Comparison of ENCODE assay signal across 17 mouse cellular contexts in the genomic region with DNA sequence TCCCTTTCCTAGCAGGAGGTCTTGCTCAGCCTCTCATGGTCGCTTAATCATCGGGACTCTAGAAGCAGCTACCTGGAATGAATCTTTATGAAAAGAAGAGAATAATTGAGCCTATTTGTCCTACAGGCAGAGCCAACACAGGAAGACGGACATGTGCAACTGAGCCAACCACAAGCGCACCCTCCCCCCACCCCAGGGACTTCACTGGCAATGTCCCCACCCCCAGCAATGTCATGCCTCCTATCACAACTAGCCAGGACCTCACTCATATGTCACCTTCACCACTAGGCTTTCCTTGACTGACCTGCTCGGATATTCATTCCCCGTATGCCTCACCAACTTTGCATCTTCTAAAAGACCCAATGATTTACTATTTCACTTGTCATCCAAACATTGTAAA.
DNase-seq lines count a peak whose midpoint lies in the region; ATAC-seq and TF ChIP-seq lines count a peak whose summit lies in the region.
"Had no signal": no experiment of that assay in that cellular context is flagged by ENCODE, and none has a peak within 500 bp of the region (broad histone marks: within the 10 kb centered on the region; RNA-seq: fewer than 3 reads in every experiment).

No protein-coding gene starts in this region.

- H3K9ac ChIP-seq in hindbrain, embryonic 12.5 days: no peak overlapping the region
- H3K9ac ChIP-seq in hindbrain, embryonic 11.5 days (ENCODE audit: low read depth, low read length): no peak overlapping the region
- no peak overlapping the region for H3K9ac ChIP-seq in hindbrain, embryonic 14.5 days
- H3K9ac ChIP-seq: embryonic facial prominence, embryonic 13.5 days; stomach, embryonic 15.5 days had no signal

- H3K9me3 ChIP-seq in hindbrain, embryonic 12.5 days (replicated peaks): no peaks in the 10 kb centered on the region
- H3K9me3 ChIP-seq in hindbrain, embryonic 11.5 days (ENCODE audit: control insufficient read depth, low read length): no peaks in the 10 kb centered on the region
- H3K9me3 ChIP-seq in hindbrain, embryonic 14.5 days (ENCODE audit: control insufficient read depth, low read length): no peaks in the 10 kb centered on the region
- H3K9me3 ChIP-seq: embryonic facial prominence, embryonic 13.5 days; stomach, embryonic 15.5 days had no signal

- peaks cover 2% of the 10 kb centered on the region for H3K79me3 ChIP-seq in C2C12 (ENCODE audit: low read depth)

- no peaks in the 10 kb centered on the region for H3K27me3 ChIP-seq in hindbrain, embryonic 12.5 days
- H3K27me3 ChIP-seq in hindbrain, embryonic 11.5 days (ENCODE audit: control insufficient read depth, insufficient read depth, low read length): no peaks in the 10 kb centered on the region
- no peaks in the 10 kb centered on the region for H3K27me3 ChIP-seq in C2C12 (ENCODE audit: control insufficient read depth, insufficient read depth, insufficient read length)
- H3K27me3 ChIP-seq in hindbrain, embryonic 14.5 days (ENCODE audit: control insufficient read depth, insufficient read depth, low read length): no peaks in the 10 kb centered on the region
- H3K27me3 ChIP-seq: embryonic facial prominence, embryonic 13.5 days; stomach, embryonic 15.5 days had no signal

- peaks cover 5% of the 10 kb centered on the region for H3K79me2 ChIP-seq in C2C12 (ENCODE audit: control insufficient read depth, insufficient read depth)

- peak overlapping the region; percentile 76 for H3K27ac ChIP-seq in gastrocnemius, adult 2 months
- 0 out of 2 replicates have a peak overlapping the region, but pooled peaks have one; percentile 5 for H3K27ac ChIP-seq in hindbrain, embryonic 12.5 days
- H3K27ac ChIP-seq in hindbrain, embryonic 11.5 days (ENCODE audit: low read depth, low read length): no peak overlapping the region
- H3K27ac ChIP-seq in hindbrain, embryonic 14.5 days: 0 out of 2 replicates have a peak overlapping the region, but pooled peaks have one; percentile 48
- H3K27ac ChIP-seq: embryonic facial prominence, embryonic 13.5 days; macrophage; stomach, embryonic 15.5 days had no signal

- no peak for DNase-seq in gastrocnemius, adult 2 months
- no peak for DNase-seq in gastrocnemius, adult 18-20 months (ENCODE audit: low spot score)
- DNase-seq in hindbrain, embryonic 11.5 days (ENCODE audit: low spot score): no peak
- no peak for DNase-seq in hindbrain, embryonic 14.5 days (ENCODE audit: low spot score)
- DNase-seq in kidney, postnatal 36 days: no peak
- DNase-seq in kidney, adult 9 months: no peak
- DNase-seq: adrenal gland, postnatal 25 days; B cell, adult 2 months; cerebellum, postnatal 25 days; lung, adult 18-20 months; thymus, postnatal 14 days had no signal

- no peak overlapping the region for H3ac ChIP-seq in C2C12 (ENCODE audit: control insufficient read depth, insufficient read length, low read depth)

- H3K4me3 ChIP-seq in gastrocnemius, adult 2 months: no peak overlapping the region
- H3K4me3 ChIP-seq in hindbrain, embryonic 12.5 days: no peak overlapping the region
- H3K4me3 ChIP-seq in hindbrain, embryonic 11.5 days (ENCODE audit: low read depth, low read length): no peak overlapping the region
- no peak overlapping the region for H3K4me3 ChIP-seq in C2C12 (ENCODE audit: insufficient read depth, poor library complexity, severe bottlenecking)
- H3K4me3 ChIP-seq in hindbrain, embryonic 14.5 days (replicated peaks; ENCODE audit: low read length): no peak overlapping the region
- H3K4me3 ChIP-seq: embryonic facial prominence, embryonic 13.5 days; stomach, embryonic 15.5 days had no signal

- no peak for TF ChIP-seq CTCF in gastrocnemius, adult 2 months (IDR thresholded peaks at IDR 0.05)
- no peak for TF ChIP-seq CTCF in C2C12 (IDR thresholded peaks at IDR 0.05; ENCODE audit: control insufficient read depth, insufficient read depth, insufficient read length)

- H3K36me3 ChIP-seq in hindbrain, embryonic 12.5 days: peaks cover 9% of the 10 kb centered on the region; the same call in 1 of the 2 replicates
- no peaks in the 10 kb centered on the region for H3K36me3 ChIP-seq in hindbrain, embryonic 11.5 days (ENCODE audit: control insufficient read depth, insufficient read depth, low read length)
- H3K36me3 ChIP-seq in C2C12 (ENCODE audit: control insufficient read depth, insufficient read depth): peaks cover 4% of the 10 kb centered on the region
- H3K36me3 ChIP-seq in hindbrain, embryonic 14.5 days (replicated peaks; ENCODE audit: control insufficient read depth, insufficient read depth): 0 out of 2 replicates have a peak, but pooled peaks cover 9% of the 10 kb centered on the region
- H3K36me3 ChIP-seq: stomach, embryonic 15.5 days had no signal

- no peak overlapping the region for H3K4me2 ChIP-seq in hindbrain, embryonic 12.5 days (replicated peaks)
- no peak overlapping the region for H3K4me2 ChIP-seq in hindbrain, embryonic 11.5 days (replicated peaks; ENCODE audit: low read depth, low read length)
- no peak overlapping the region for H3K4me2 ChIP-seq in hindbrain, embryonic 14.5 days (replicated peaks)
- H3K4me2 ChIP-seq: embryonic facial prominence, embryonic 13.5 days; stomach, embryonic 15.5 days had no signal

- 74% methylated on average over 6 of the region's 6 CpGs for WGBS in hindbrain, embryonic 12.5 days
- 81% methylated on average over 6 of the region's 6 CpGs for WGBS in hindbrain, embryonic 11.5 days
- 59% methylated on average over 6 of the region's 6 CpGs for WGBS in hindbrain, embryonic 14.5 days

- H3K4me1 ChIP-seq in hindbrain, embryonic 12.5 days: peaks cover 55% of the 10 kb centered on the region
- H3K4me1 ChIP-seq in hindbrain, embryonic 11.5 days (replicated peaks; ENCODE audit: control insufficient read depth, insufficient read depth, low read length): peaks cover 10% of the 10 kb centered on the region; the same call in 1 of the 2 replicates
- peaks cover 26% of the 10 kb centered on the region; the same call in 1 of the 2 replicates for H3K4me1 ChIP-seq in hindbrain, embryonic 14.5 days (replicated peaks; ENCODE audit: control insufficient read depth, insufficient read depth, low read length)

- intact Hi-C loops in gastrocnemius, adult 2 months (cut with DNase I): no loop called here

- no peak for ATAC-seq in hindbrain, embryonic 12.5 days (ENCODE audit: low FRiP score)
- ATAC-seq in hindbrain, embryonic 11.5 days (ENCODE audit: low FRiP score): no peak
- ATAC-seq in hindbrain, embryonic 14.5 days (ENCODE audit: low FRiP score): no peak
- ATAC-seq: inflammation-experienced regulatory T-cells, adult 6 months had no signal

TF ChIP-seq in C2C12, 6 proteins besides CTCF, POLR2A, EP300 and RAD21:
- TF ChIP-seq MYOG (IDR thresholded peaks at IDR 0.05; ENCODE audit: control insufficient read depth, extremely low read depth, insufficient read length) (no peak), MAX (IDR thresholded peaks at IDR 0.05) (peak; percentile 16), MYOD1 (IDR thresholded peaks at IDR 0.05; ENCODE audit: control insufficient read depth, insufficient read length, low read depth) (peak; percentile 51), CEBPB (IDR thresholded peaks at IDR 0.05; ENCODE audit: low read depth) (no peak), FOSL1 (IDR thresholded peaks at IDR 0.05; ENCODE audit: insufficient read depth, low read length, poor library complexity, severe bottlenecking) (no peak)
